Mouse (Mus musculus) neural tube, embryonic 14.5 days (tissue): ENCODE results near the gene Gm11034. TPM values are rescaled to one million over a fixed set of nuclear protein-coding genes. Genes with fewer than 3 reads are reported as not detected.

Experiments used
- polyA plus RNA-seq: library from polyadenylated mRNA; unstranded; fragments of >200 nt; fragmentation: Nextera tagmentation; extraction: Ambion mirVana; gene quantifications from 2 replicates; pipeline ENCODE4 v1.2.1, GENCODE M21; 2014

Gm11034 gene
- polyA plus RNA-seq, 1 experiment from 2014 or later, result not detected

Other genes with a start within 250 kb of the Gm11034 start
- 0.66 and 0.68 TPM in 2 replicates for gene Cyp4f18, start 204.0 kb downstream of the Gm11034 start, polyA plus RNA-seq
- not detected in 2 replicates for gene Olfr372, start 172.4 kb downstream of the Gm11034 start, polyA plus RNA-seq
- gene Olfr373, start 130.5 kb downstream of the Gm11034 start, polyA plus RNA-seq, result not detected in 2 replicates
- gene Olfr374, start 106.6 kb downstream of the Gm11034 start, polyA plus RNA-seq, result 0.04 TPM in 1 of 2 replicates, not detected in the other
- 102 and 174 TPM in 2 replicates for gene Tpm4, start 78.7 kb downstream of the Gm11034 start, polyA plus RNA-seq
- 53.2 and 67.9 TPM in 2 replicates for gene Rab8a, start 52.4 kb downstream of the Gm11034 start, polyA plus RNA-seq
- gene Hsh2d, start 24.0 kb downstream of the Gm11034 start, polyA plus RNA-seq, result not detected in 2 replicates
- not detected in 2 replicates for gene Cib3, start 799 bp downstream of the Gm11034 start, polyA plus RNA-seq
- 60.5 and 71.7 TPM in 2 replicates for gene Fam32a, start 6.1 kb upstream of the Gm11034 start, polyA plus RNA-seq
- 220 and 235 TPM in 2 replicates for gene Ap1m1, start 26.4 kb upstream of the Gm11034 start, polyA plus RNA-seq
- gene Gm10282, start 91.6 kb upstream of the Gm11034 start, polyA plus RNA-seq, result 12.3 and 13.8 TPM in 2 replicates
- gene Klf2, start 105.4 kb upstream of the Gm11034 start, polyA plus RNA-seq, result 4.3 and 6.7 TPM in 2 replicates
- 63.3 and 66.1 TPM in 2 replicates for gene Eps15l1, start 207.8 kb upstream of the Gm11034 start, polyA plus RNA-seq
- gene Calr3, start 230.2 kb upstream of the Gm11034 start, polyA plus RNA-seq, result 0.59 and 1.3 TPM in 2 replicates
- 15.2 and 16.3 TPM in 2 replicates for gene 1700030K09Rik, start 230.2 kb upstream of the Gm11034 start, polyA plus RNA-seq